Mouse (Mus musculus) CD4-positive, CD25-positive, alpha-beta regulatory T cell, adult 2 months (primary cell): ENCODE measurements around the gene Olfr1420.
A peak's percentile ranks its signal among the peaks of the same experiment; 100 is the strongest.
"Not testable (repeated sequence)": the region's sequence is repeated elsewhere in the genome, so short reads cannot be mapped to it uniquely, and the experiment has no call there.

Experiments used
- DNase-seq: peaks from one replicate; pipeline ENCODE4 v3.0.0-alpha.2; 2012; ENCODE audit warnings: low read depth, low spot score

Olfr1420 gene

GRCm38 (mm10) chr19:11886265-11886664 lies at the start of gene Olfr1420:
Gene Olfr1420 (plus strand): TSS chr19:11886565.
- no peak for DNase-seq

DNA sequence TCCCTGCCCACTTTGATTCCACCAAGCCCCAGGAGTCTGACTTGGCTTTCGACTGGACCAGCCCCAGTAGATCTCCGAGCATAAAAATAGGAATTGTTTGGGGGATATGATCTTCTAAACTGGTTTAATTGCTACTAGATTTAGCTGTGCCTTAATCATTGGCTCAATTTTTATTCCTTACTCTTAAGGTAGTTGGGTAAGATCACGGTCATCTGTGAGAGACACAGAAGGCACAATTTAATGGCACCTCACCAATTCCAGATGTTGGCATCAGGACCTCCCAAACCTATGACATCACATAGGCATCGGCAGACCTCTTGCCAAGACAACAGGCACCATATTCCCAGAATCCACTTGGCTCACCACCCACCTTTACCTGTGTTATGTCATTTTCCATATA lies 47.2 kb upstream of the Olfr1420 start, which contains the start of gene Olfr1417:
TSS of gene Olfr1417 (minus strand) at position 101 of the 400 bp plus-strand sequence.
- DNase-seq: no peak

- no peak for DNase-seq
Measured at GRCm38 (mm10) chr19:11846333-11846732, 40.0 kb upstream of the Olfr1420 start.

DNA sequence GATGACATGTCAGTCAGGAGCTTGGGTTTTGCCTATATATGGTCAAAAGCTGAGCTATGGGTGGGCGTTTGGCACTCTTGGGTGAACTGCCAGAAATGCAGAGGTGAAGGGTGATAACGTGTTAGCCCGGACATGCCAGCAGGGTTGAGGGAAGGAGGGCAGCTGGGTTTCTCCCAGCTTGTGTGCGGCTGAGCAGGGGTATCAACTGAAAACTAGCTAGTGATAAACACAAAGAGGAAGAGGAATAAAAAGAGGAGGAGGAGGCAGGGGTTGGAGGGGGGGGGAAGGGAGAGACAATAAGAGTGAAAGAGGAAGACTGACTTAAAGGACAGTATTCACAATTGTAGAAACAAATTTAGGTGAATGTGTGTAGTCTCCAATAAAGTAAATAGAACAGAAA lies 33.7 kb upstream of the Olfr1420 start:
- no peak for DNase-seq

DNA sequence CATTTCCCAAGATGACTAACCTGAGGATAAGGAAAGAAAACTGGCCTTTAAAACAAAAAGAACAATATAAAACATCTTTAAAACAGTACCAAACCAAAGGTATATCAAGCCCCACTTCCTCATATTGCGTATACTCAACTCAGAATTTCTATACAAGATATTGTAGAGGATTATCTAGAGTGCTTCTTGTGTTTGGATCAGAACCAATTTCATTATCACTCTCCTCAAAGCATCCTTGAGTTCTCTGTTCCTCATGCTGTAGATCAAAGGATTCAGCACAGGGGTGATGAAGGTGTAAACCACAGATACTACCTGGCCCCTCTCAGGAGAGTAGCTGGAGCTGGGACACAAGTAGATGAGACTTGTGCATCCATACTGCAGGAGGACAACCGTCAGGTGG lies 31.5 kb upstream of the Olfr1420 start:
- no peak for DNase-seq

GRCm38 (mm10) chr19:11856506-11856905 lies 29.9 kb upstream of the Olfr1420 start:
- no peak for DNase-seq

- DNase-seq: no peak
Measured at GRCm38 (mm10) chr19:11860966-11861365, 25.4 kb upstream of the Olfr1420 start, which contains the start of gene Olfr1418. Gene Olfr1418 (minus strand): TSS chr19:11861066.

DNA sequence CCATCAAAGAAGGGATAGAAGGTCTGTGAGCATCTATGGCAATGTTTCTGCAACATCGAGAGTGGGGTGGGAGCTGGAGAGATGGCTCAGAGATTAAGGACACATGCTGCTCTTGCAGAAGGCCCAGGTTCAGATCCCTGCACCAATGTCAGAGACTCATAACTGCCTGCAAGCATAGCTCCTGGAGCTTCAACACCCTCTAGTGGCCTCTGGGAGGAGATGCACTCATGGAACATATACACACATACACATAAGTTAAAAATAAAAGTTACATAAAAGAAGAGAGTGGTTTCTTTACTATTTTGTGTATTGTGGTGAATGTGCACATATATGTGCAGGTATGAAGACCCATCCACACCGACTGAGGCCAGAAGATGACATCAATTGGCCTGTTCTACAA lies 18.5 kb upstream of the Olfr1420 start:
- no peak for DNase-seq

GRCm38 (mm10) chr19:11875006-11875405 lies 11.4 kb upstream of the Olfr1420 start, which contains the start of gene Olfr1419:
Gene Olfr1419 (minus strand): TSS chr19:11875106.
- DNase-seq: no peak

GRCm38 (mm10) chr19:11878404-11878803 lies 8.0 kb upstream of the Olfr1420 start:
- DNase-seq: not testable (repeated sequence)

DNA sequence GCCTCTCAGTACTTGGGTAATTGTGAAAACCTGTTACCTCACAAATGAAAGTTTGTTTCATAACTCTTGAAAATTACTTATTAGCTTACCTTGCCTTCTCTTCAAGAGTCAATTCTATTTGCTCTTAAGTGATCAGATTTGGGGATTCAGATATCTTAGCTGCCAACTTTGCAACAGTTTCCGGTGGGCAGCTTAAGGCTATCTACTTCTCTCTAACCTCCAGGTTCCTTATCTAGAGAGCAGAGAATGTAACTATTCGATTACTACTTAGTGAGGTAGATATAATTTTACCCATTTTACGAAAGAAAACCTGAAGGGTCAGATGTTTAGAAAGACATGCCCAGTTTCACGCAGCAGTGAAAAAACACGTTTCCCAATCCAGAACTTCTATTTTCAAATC lies 24.7 kb downstream of the Olfr1420 start:
- DNase-seq: no peak

DNA sequence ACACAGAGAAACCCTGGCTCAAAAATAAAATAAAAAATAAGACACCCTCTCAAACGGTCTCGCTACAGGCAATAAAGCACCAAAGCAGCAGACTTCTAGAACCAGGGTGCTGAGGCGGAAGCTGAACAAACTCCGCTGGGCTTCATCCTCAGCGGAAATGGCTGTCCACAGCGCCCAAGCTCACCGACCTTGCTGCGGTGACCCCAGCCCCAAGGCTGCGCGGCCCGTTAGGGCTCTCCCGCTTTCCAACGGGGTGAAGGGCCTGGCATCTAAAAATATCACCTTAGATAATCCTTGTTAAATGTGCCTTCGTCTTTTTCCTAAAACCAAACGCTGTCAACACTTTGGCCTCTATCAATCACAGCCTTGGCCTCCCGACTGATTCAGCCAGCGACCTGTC lies 25.2 kb downstream of the Olfr1420 start:
- DNase-seq: peak; percentile 54

DNA sequence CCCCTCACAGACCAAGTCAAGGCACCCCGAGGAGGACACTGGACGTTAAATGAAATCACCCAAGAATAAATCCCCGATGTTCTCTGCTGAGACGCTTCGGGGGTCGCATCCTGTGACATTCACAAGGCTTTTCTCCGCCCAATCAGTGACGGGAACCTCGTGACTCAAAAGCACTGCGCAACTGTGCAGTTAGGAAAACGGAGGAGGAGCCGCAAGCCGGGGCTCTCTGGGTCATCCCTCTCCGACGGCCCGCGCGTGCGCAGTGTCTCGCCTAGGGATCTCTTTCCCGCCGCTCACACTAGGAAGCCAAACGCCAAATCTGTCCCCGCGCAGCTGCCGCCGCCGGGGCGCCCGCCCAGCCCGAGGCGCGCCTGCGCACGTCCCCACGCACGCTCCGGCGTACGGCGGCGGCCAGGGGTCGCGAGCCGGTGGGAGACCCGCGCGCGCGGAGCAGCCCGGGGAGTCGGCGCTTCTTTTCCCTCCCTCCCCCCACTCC lies 25.7 kb downstream of the Olfr1420 start, which contains the start of gene Patl1:
TSS of gene Patl1 (plus strand) at position 363 of the 496 bp plus-strand sequence.
- peak; percentile 99 for DNase-seq

- peak; percentile 61 for DNase-seq
Measured at GRCm38 (mm10) chr19:11912533-11913121, 26.3 kb downstream of the Olfr1420 start.

- DNase-seq: no peak
Measured at GRCm38 (mm10) chr19:11915804-11916203, 29.4 kb downstream of the Olfr1420 start.

DNA sequence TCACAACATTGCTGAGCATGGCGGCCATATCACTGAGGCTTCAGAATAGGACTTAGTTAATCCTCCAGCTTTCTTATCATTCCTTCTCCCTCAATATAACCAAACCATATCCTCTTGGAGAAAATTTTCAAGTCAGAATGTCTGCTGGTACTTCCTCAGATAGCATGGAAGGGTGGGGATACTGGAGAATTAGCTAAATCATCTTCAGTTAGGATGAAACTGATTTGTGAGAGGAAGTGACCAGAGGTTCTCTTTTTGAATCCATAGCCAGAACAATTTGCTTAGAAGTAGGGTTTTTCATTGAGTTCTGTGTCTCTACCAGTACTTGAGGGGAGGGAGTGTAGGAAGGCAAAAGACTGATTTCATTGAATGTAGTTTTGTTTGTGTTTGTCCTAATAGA lies 35.7 kb downstream of the Olfr1420 start:
- DNase-seq: no peak

DNA sequence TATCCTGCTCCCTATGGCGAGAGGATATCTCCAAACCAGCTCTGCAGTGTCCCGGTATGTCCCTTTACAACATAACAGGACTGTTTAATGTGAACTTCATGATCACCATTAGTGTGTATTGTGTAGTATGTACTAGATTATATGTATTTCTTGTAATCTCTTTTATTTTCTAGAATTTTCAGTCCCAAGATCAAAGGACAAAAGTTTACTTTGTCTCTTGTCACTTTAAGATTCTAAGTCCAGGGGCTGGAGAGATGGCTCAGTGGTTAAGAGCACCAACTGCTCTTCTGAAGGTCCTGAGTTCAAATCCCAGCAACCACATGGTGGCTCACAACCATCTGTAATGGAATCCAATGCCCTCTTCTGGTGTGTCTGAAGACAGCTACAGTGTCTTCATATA lies 36.1 kb downstream of the Olfr1420 start:
- not testable (repeated sequence) for DNase-seq

DNA sequence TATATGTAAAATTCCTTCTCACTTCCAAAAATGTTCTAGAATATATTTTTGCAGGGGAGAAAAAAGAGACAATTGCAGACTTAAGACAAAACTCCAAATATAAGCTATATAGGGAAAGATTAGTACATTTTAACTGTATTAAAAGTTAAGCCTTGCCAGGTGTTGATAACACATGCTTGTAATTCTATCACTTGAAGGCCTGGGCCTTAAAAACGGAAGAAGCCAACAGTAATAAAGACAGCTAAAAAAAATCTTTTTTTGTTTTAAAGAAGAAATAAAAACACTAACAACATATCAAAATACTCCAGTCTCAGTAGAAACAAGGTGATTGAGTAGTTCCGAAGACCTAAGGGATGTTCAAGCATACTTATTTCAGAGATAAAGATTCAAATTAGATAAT lies 40.0 kb downstream of the Olfr1420 start:
- no peak for DNase-seq

DNA sequence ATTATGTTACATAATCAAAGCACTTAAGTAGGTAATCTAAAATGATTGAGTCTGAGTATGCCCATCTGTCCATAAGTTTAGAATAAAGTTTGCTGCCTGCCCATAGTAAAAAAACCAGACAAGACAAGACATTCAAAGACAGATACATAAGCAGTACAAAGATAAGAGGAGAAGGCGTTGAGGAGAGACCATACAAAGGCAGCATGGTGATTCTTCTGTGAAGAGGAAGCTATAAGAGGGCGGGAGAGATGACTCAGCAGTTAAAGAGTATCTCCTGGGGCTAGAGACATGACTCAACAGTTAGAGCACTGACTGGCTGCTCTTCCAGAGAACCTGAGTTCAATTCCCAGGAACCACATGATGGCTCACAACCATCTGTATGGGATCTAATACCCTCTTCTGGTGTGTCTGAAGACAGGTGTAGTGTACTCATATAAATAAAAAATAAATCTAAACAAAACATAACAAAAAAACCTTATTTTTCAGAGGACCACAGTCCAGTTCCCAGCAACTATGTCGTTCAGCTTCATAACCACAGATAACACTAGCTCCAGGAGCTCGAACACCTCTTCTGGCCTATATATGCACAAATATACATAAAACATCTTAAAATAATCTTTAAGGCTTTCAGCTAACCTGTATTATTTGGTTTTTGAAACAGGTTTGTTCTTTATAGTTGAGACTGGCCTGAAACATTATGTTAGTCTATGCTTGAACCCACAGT lies 41.8 kb downstream of the Olfr1420 start:
- no peak for DNase-seq

GRCm38 (mm10) chr19:11946460-11946859 lies 60.1 kb downstream of the Olfr1420 start:
- DNase-seq: not testable (repeated sequence)
